Mouse (Mus musculus): ENCODE data around the gene Gch1. TPM values are rescaled to one million over a fixed set of nuclear protein-coding genes. Genes with fewer than 3 reads are reported as not detected.
"Not testable (repeated sequence)": the region's sequence is repeated elsewhere in the genome, so short reads cannot be mapped to it uniquely, and the experiment has no call there.

The Gch1 gene
- polyA plus RNA-seq, 1 experiment = 2.4 TPM

DNA sequence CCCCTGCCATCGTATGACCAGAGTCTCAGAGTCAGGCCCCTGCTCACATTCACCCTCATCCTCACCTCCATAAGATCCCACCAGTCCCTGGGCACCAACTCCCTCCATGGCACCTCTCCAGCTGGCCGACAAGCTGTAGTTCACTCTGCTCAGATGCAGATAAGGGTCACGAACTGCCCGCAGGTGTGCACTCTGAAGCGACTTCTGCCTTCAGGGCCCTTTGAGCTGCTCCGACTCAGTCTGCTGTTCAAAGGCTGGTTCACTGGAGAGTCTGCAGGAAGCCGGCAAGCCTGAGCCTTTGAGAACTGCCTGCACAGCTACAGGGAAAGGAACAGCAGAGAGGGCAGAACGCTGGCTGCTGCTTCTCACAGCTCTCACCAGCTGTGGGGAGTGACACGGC, 74.1 kb downstream of the Gch1 start:
- Histone ChIP-seq H3K4me3 (replicated peaks) (no peak overlapping the region), H3K36me3 (ENCODE audit: control insufficient read depth) (no peaks in the 10 kb centered on the region), H3K4me1 (ENCODE audit: control insufficient read depth) (peaks cover 21% of the 10 kb centered on the region), H3K9me3 (ENCODE audit: control insufficient read depth, low read length) (peaks cover 3% of the 10 kb centered on the region; the same call in 1 of the 2 replicates), H3K27me3 (ENCODE audit: control insufficient read depth) (no peaks in the 10 kb centered on the region; the same call in 1 of the 2 replicates)
- TF ChIP-seq TAL1 (IDR thresholded peaks at IDR 0.05; ENCODE audit: low read length) (no peak), GATA1 (IDR thresholded peaks at IDR 0.05; ENCODE audit: low read length) (no peak)

DNA sequence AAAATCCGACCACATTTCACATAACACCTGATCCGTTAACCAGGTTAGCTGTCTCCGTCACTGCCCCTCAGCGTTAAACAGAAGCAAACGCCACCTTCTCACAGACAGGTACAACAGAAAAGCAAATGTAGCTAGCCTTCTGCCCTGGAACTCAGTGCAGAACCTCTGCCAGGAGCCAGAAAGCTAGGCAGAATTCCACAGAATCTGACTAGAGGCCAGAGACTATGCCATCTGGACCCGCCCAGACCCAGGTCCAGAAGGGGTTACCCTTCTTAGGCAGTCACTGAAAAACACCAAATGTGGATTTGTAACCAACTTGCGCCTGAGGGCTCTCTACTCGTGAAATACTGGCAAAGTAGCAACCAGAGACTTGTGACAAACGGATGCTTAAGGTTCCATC, 77.9 kb downstream of the Gch1 start:
- TF ChIP-seq TAL1 (IDR thresholded peaks at IDR 0.05; ENCODE audit: low read length) (no peak), GATA1 (IDR thresholded peaks at IDR 0.05; ENCODE audit: low read length) (no peak)
- Histone ChIP-seq H3K4me3 (replicated peaks) (no peak overlapping the region), H3K27me3 (ENCODE audit: control insufficient read depth) (no peaks in the 10 kb centered on the region; the same call in 1 of the 2 replicates), H3K36me3 (ENCODE audit: control insufficient read depth) (no peaks in the 10 kb centered on the region), H3K4me1 (ENCODE audit: control insufficient read depth) (peaks cover 12% of the 10 kb centered on the region), H3K9me3 (ENCODE audit: control insufficient read depth, low read length) (peaks cover 3% of the 10 kb centered on the region; the same call in 1 of the 2 replicates)

DNA sequence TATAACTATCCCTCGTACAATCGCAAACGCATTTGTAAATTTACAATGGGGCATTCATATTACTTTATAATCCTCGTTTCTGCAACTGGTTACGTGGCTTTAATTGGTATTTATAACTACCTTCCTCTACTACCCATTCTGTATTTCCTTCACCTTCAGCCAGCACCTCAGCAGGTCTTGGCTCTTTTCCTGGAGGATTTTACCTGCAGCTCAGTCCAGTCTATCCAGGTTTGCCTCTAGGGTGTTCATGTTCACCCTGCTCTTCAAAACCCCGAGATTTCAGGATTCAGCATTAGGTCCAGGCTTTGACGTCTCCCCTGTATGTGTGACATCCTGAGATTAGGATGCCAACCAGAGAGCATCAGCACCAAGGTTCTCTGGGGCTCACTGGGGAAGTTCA, 78.8 kb downstream of the Gch1 start:
- H3K4me1 ChIP-seq (ENCODE audit: control insufficient read depth); H3K9me3 ChIP-seq (ENCODE audit: control insufficient read depth, low read length); H3K4me3 ChIP-seq (replicated peaks); H3K36me3 ChIP-seq (ENCODE audit: control insufficient read depth); H3K27me3 ChIP-seq (ENCODE audit: control insufficient read depth): not testable (repeated sequence)

DNA sequence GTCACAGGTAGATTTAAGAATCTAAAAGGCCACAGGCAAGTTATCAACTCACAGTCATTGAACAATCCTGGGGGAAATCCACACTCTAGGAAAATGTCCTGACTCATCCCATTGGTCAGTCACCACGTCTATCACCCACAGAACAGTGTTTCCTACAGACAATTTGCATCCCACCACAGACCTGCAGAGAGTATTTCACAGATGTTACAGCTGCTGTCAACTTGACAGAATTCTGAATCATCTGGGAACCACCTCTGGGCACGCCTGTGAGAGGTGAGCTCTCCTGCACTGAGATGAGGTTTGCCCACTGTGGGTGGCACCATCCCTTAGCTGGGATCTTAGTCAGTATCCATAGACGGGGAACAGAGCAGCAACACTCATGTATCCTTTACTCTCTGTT, 81.8 kb downstream of the Gch1 start:
- Histone ChIP-seq H3K9me3 (ENCODE audit: control insufficient read depth, low read length) (no peaks in the 10 kb centered on the region), H3K36me3 (ENCODE audit: control insufficient read depth) (no peaks in the 10 kb centered on the region), H3K4me1 (ENCODE audit: control insufficient read depth) (no peaks in the 10 kb centered on the region), H3K27me3 (ENCODE audit: control insufficient read depth) (no peaks in the 10 kb centered on the region), H3K4me3 (replicated peaks) (no peak overlapping the region)
- no peak for TF ChIP-seq GATA1 (IDR thresholded peaks at IDR 0.05; ENCODE audit: low read length)
- TF ChIP-seq TAL1 (IDR thresholded peaks at IDR 0.05; ENCODE audit: low read length) = no peak

DNA sequence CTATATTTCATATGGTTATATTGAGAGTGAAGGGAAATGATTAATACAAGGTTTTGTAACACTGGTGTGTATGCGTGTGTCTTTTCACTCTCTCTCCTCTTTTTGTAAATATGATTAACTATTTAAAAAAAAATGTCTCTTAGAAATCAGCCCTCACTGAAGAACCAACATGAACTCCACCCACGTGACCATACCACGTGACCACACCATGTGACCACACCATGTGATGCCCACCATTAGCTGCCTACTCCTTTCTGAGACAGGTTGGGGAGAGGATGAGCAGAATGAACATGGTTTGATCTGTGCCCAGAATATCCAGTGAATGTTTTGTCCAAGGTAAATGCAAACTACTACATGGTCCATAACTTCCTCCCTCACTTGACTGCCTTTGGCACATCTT, 83.5 kb downstream of the Gch1 start:
- TF ChIP-seq TAL1 (IDR thresholded peaks at IDR 0.05; ENCODE audit: low read length) (no peak), GATA1 (IDR thresholded peaks at IDR 0.05; ENCODE audit: low read length) (no peak)
- no peaks in the 10 kb centered on the region for H3K27me3 ChIP-seq (ENCODE audit: control insufficient read depth)
- H3K36me3 ChIP-seq (ENCODE audit: control insufficient read depth) = no peaks in the 10 kb centered on the region
- H3K4me1 ChIP-seq (ENCODE audit: control insufficient read depth) = no peaks in the 10 kb centered on the region; the same call in 1 of the 2 replicates
- no peak overlapping the region for H3K4me3 ChIP-seq (replicated peaks)
- H3K9me3 ChIP-seq (ENCODE audit: control insufficient read depth, low read length) = no peaks in the 10 kb centered on the region

DNA sequence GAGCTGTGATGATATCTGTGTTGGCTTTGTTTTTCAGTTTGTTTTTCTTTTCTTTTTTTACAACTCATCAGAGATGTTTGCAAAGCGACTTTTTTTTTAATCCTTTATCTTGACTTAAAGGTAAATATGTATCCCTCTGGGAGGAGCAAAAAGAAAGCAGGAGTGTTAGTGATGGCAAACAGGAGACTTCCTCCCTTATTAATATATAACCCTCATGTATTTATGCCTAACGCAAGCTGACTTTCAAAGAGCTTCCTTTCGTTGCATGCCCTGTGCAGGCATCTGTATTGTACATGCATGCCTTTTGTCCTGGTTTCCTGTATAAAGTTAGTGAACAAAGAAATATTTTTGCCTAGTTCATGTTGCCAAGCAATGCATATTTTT, 84.0 kb downstream of the Gch1 start:
- no peaks in the 10 kb centered on the region for H3K36me3 ChIP-seq (ENCODE audit: control insufficient read depth)
- H3K9me3 ChIP-seq (ENCODE audit: control insufficient read depth, low read length) = no peaks in the 10 kb centered on the region
- no peak for TF ChIP-seq GATA1 (IDR thresholded peaks at IDR 0.05; ENCODE audit: low read length)
- TF ChIP-seq TAL1 (IDR thresholded peaks at IDR 0.05; ENCODE audit: low read length) = no peak
- no peak overlapping the region for H3K4me3 ChIP-seq (replicated peaks)
- H3K27me3 ChIP-seq (ENCODE audit: control insufficient read depth) = no peaks in the 10 kb centered on the region
- no peaks in the 10 kb centered on the region; the same call in 1 of the 2 replicates for H3K4me1 ChIP-seq (ENCODE audit: control insufficient read depth)

DNA sequence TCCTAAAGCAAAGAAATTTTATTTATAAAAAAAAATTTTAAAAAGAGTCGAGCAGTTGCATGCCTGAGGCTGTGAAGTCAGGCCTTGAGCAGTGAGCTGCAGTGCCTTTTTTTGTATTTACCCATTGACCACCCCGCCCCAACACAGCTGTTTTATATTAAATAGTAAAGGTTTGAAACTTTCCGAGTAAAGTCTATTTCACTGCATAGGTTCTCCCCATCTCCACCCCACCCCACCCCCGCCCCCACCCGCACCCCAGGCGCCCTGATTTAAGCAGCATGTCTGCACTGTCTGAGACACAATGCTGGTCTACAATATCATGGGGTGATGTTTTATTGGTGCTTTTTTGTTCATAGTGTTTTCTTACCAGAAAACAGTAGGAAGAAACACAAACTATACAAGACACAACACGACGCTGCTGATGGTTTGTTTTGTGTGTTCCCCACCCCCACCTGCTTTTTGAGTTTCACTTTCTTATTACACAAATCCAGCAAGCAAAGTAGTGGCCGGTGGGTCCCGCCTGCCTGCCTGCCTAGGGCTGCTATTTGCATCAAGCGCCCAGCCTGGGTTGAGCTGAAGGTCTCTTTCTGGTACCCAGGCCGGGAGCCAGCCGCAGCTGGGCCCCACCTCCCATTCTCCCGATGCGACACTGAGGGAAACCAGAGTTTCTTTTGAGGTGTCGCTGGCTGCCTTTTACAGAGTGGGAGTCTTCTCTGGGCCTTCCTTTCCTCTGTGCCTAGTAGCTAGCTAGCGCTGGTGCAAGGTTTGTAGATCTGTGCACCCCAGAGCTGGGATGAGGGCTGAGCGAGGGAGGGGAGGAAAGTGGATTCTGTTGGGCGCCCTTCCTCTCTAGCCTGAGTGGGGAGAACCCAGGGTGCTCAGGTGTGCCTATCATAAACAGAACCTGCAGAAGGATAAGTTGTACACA, 84.7 kb downstream of the Gch1 start:
- H3K27me3 ChIP-seq (ENCODE audit: control insufficient read depth) = no peaks in the 10 kb centered on the region
- H3K4me3 ChIP-seq (replicated peaks) = no peak overlapping the region
- TF ChIP-seq TAL1 (IDR thresholded peaks at IDR 0.05; ENCODE audit: low read length) = no peak
- TF ChIP-seq GATA1 (IDR thresholded peaks at IDR 0.05; ENCODE audit: low read length) = no peak
- no peaks in the 10 kb centered on the region; the same call in 1 of the 2 replicates for H3K4me1 ChIP-seq (ENCODE audit: control insufficient read depth)
- no peaks in the 10 kb centered on the region for H3K36me3 ChIP-seq (ENCODE audit: control insufficient read depth)
- H3K9me3 ChIP-seq (ENCODE audit: control insufficient read depth, low read length) = no peaks in the 10 kb centered on the region

Other genes starting within 250 kb of the Gch1 start
- 1.1 and 1.5 TPM in 2 replicates for gene Wdhd1, start 87.4 kb upstream of the Gch1 start, polyA plus RNA-seq (2012)
- gene Socs4, start 87.5 kb upstream of the Gch1 start, polyA plus RNA-seq (2012) = 0.11 and 0.18 TPM in 2 replicates
- 6.5 and 10.4 TPM in 2 replicates for gene Mapk1ip1l, start 108.9 kb upstream of the Gch1 start, polyA plus RNA-seq (2012)
- gene Lgals3, start 178.3 kb upstream of the Gch1 start, polyA plus RNA-seq (2012) = 1.9 and 3.3 TPM in 2 replicates
- 2.1 and 4.9 TPM in 2 replicates for gene Dlgap5, start 229.0 kb upstream of the Gch1 start, polyA plus RNA-seq (2012)

Data from erythroblast, embryonic 14.5 days (primary cell).